Mouse (Mus musculus): ENCODE measurements at regions not wholly inside any gene's neighbourhood (a gene's known extent, or its start where the extent isn't known, plus 50 kb on each side); places are given as distances from the start of the nearest gene placed in this dataset.

DNA sequence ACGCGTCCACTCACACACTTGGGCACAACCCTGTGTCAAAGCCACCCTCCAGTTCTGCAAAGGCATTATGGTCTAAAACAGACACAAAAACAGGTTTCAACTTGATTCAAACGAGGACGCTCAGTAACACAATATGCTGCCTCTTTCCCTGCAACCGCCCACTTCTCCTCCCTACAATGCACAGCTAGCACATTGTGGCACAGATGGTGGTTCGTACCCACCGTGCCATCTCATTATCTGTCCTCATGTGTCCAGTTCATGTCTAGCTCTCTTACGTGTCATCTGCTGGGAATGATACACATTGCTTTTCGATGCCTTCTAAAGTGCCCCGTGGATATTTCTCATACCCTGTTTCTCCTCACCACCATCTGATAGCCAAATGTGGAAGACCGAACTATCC is 154.4 kb upstream of the Lnx1 start:
- H3K27me3 ChIP-seq, result no peaks in the 10 kb centered on the region
- H3K27ac ChIP-seq, result no peak overlapping the region
- no peaks in the 10 kb centered on the region for H3K4me1 ChIP-seq
- H3K36me3 ChIP-seq (ENCODE audit: poor library complexity, severe bottlenecking), result no peaks in the 10 kb centered on the region
- H3K4me2 ChIP-seq, result no peak overlapping the region
- H3K9ac ChIP-seq, result no peak overlapping the region
- ATAC-seq, result no peak
- H3K9me3 ChIP-seq (replicated peaks), result no peaks in the 10 kb centered on the region
- WGBS, result 82% methylated on average over 11 of the region's 11 CpGs
- no peak overlapping the region for H3K4me3 ChIP-seq

GRCm38 (mm10) chr5:74847824-74848223 is 145.1 kb upstream of the Lnx1 start:
- Histone ChIP-seq H3K36me3 (ENCODE audit: poor library complexity, severe bottlenecking) (no peaks in the 10 kb centered on the region), H3K4me3 (no peak overlapping the region), H3K4me1 (no peaks in the 10 kb centered on the region), H3K27me3 (no peaks in the 10 kb centered on the region), H3K9ac (no peak overlapping the region), H3K27ac (no peak overlapping the region), H3K4me2 (no peak overlapping the region), H3K9me3 (replicated peaks) (no peaks in the 10 kb centered on the region)
- no peak for ATAC-seq
- WGBS, result 88% methylated on average over 6 of the region's 6 CpGs

DNA sequence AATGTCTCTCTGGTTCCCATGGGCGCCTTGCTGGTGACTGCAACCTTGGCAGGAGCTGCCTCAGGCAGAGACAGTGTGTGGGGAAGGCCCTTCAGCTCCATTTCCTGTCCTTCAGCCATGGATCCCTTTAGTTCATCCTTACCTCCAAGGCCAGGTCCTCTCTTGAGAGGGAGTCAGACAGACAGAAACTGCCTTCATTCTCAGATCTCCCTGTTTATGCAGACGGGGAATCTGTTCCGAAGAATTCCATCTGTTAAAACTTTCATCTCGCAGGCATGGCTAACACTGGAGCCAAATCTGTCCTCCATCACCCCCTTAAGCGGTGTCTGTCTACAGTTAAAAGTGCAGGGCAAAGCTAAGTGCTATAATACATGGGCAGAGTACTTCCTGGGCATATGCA is 144.0 kb upstream of the Lnx1 start:
- no peak overlapping the region for H3K4me2 ChIP-seq
- no peak overlapping the region for H3K27ac ChIP-seq
- no peaks in the 10 kb centered on the region for H3K36me3 ChIP-seq (ENCODE audit: poor library complexity, severe bottlenecking)
- no peak for ATAC-seq
- H3K4me1 ChIP-seq, result no peaks in the 10 kb centered on the region
- 87% methylated on average over 5 of the region's 5 CpGs for WGBS
- no peak overlapping the region for H3K9ac ChIP-seq
- H3K9me3 ChIP-seq (replicated peaks), result no peaks in the 10 kb centered on the region
- H3K27me3 ChIP-seq, result no peaks in the 10 kb centered on the region
- no peak overlapping the region for H3K4me3 ChIP-seq

DNA sequence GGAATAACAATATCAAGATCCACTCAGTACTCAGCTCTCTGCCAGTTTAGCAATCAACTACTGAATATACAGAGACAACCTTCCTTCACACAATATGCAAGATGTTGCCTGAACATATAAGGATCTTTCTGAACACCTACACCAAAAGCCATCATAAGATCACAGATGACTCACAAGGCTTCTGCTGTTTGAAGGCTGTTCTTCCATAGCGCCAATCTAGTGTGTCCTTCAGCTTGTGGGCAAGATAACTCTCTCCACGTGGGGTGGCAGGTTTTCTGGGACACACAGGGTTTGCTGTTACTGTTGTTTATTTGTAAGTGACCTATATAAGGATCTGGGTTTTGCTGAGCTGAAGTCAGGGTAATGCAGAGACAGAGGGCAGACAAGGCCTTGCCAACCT is 131.7 kb upstream of the Lnx1 start:
- ATAC-seq, result no peak
- H3K9ac ChIP-seq, result no peak overlapping the region
- no peaks in the 10 kb centered on the region for H3K36me3 ChIP-seq (ENCODE audit: poor library complexity, severe bottlenecking)
- no peak overlapping the region for H3K27ac ChIP-seq
- no peaks in the 10 kb centered on the region for H3K4me1 ChIP-seq
- no peaks in the 10 kb centered on the region for H3K27me3 ChIP-seq
- no peak overlapping the region for H3K4me3 ChIP-seq
- H3K9me3 ChIP-seq (replicated peaks), result no peaks in the 10 kb centered on the region
- 86% methylated on average over 2 of the region's 2 CpGs for WGBS
- H3K4me2 ChIP-seq, result no peak overlapping the region

GRCm38 (mm10) chr5:74833887-74834286 is 131.2 kb upstream of the Lnx1 start:
- WGBS, result 89% methylated on average over 4 of the region's 4 CpGs
- H3K4me2 ChIP-seq, result no peak overlapping the region
- H3K36me3 ChIP-seq (ENCODE audit: poor library complexity, severe bottlenecking), result no peaks in the 10 kb centered on the region
- no peaks in the 10 kb centered on the region for H3K9me3 ChIP-seq (replicated peaks)
- no peak overlapping the region for H3K27ac ChIP-seq
- no peaks in the 10 kb centered on the region for H3K4me1 ChIP-seq
- no peak for ATAC-seq
- H3K27me3 ChIP-seq, result no peaks in the 10 kb centered on the region
- H3K4me3 ChIP-seq, result no peak overlapping the region
- H3K9ac ChIP-seq, result no peak overlapping the region

DNA sequence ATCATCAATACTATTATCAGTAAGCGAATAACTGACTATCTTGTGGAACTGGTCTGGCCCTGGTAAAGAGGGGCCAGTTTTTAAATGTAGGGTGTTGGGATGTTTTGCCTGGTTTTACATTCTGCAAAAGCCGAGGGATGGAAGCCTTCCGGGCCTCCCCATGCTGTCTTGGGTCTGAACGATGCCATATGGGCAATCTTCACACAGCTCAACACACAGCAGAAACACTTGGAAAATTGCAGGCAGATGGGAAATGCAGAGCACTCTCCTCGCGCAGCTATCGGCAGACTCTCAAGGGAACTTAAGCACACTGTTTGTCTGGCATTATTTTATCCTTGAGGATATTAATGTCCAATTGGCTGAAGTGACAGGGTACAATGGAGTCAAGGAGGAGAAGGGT is 129.3 kb upstream of the Lnx1 start:
- no peaks in the 10 kb centered on the region for H3K27me3 ChIP-seq
- 92% methylated on average over 7 of the region's 7 CpGs for WGBS
- no peaks in the 10 kb centered on the region for H3K36me3 ChIP-seq (ENCODE audit: poor library complexity, severe bottlenecking)
- H3K27ac ChIP-seq, result no peak overlapping the region
- no peak overlapping the region for H3K4me2 ChIP-seq
- H3K9me3 ChIP-seq (replicated peaks), result no peaks in the 10 kb centered on the region
- no peak overlapping the region for H3K4me3 ChIP-seq
- ATAC-seq, result peak; percentile 58; the same call in 1 of the 2 replicates
- no peak overlapping the region for H3K9ac ChIP-seq
- H3K4me1 ChIP-seq, result no peaks in the 10 kb centered on the region

DNA sequence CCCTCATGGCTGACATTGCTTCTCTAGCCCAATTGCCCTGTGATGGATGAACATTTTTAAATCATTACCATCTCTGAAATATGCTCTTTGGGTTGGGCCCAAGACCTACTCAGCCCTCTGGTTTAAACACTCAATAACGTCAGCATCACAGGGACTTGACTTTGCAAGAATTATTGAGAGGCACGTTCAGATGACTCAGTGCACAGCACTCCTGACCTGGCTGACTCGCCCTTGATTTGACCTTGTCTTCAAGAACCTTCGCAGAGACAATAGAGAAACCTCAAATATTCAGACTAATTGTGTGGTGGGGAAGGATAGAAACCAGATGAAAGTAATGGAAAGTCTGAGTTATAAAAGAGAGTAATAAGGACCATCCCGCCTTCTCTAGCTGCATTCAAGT is 127.9 kb upstream of the Lnx1 start:
- no peaks in the 10 kb centered on the region for H3K4me1 ChIP-seq
- H3K27ac ChIP-seq, result no peak overlapping the region
- H3K4me3 ChIP-seq, result no peak overlapping the region
- no peak overlapping the region for H3K9ac ChIP-seq
- WGBS, result 78% methylated on average over 5 of the region's 5 CpGs
- no peaks in the 10 kb centered on the region for H3K27me3 ChIP-seq
- no peaks in the 10 kb centered on the region for H3K36me3 ChIP-seq (ENCODE audit: poor library complexity, severe bottlenecking)
- no peak overlapping the region for H3K4me2 ChIP-seq
- ATAC-seq, result no peak
- no peaks in the 10 kb centered on the region for H3K9me3 ChIP-seq (replicated peaks)

DNA sequence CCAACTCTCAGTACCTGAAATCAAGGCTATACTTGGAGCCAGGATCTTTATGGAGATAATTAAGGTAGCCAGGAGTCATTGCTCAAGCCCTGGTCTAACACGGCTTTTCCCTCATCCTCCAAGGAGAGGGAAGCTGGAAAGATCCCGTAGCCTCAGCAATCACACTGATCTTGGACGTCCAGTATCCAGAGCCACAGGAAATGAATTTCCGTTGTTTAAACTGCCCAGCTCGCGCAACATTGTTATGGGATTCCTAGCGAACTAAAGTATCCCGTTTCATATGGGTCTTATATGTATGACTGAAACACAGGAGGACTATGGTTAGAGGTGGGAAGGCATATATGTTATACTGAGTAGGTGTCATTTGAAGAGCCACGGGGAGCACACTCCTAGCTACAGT is 126.3 kb upstream of the Lnx1 start:
- Histone ChIP-seq H3K9me3 (replicated peaks) (no peaks in the 10 kb centered on the region), H3K27ac (no peak overlapping the region), H3K36me3 (ENCODE audit: poor library complexity, severe bottlenecking) (no peaks in the 10 kb centered on the region), H3K4me3 (no peak overlapping the region), H3K4me2 (no peak overlapping the region), H3K9ac (no peak overlapping the region), H3K4me1 (no peaks in the 10 kb centered on the region), H3K27me3 (no peaks in the 10 kb centered on the region)
- ATAC-seq, result no peak
- WGBS, result 93% methylated on average over 9 of the region's 9 CpGs

GRCm38 (mm10) chr5:74827944-74828343 is 125.2 kb upstream of the Lnx1 start:
- WGBS, result 55% methylated on average over 4 of the region's 4 CpGs
- H3K9me3 ChIP-seq (replicated peaks), result no peaks in the 10 kb centered on the region
- H3K4me2 ChIP-seq, result no peak overlapping the region
- no peak overlapping the region for H3K27ac ChIP-seq
- no peaks in the 10 kb centered on the region for H3K27me3 ChIP-seq
- H3K4me1 ChIP-seq, result no peaks in the 10 kb centered on the region
- no peaks in the 10 kb centered on the region for H3K36me3 ChIP-seq (ENCODE audit: poor library complexity, severe bottlenecking)
- no peak for ATAC-seq
- no peak overlapping the region for H3K4me3 ChIP-seq
- H3K9ac ChIP-seq, result no peak overlapping the region

- WGBS, result 75% methylated on average over 5 of the region's 5 CpGs
- H3K4me1 ChIP-seq, result no peaks in the 10 kb centered on the region
- H3K9ac ChIP-seq, result no peak overlapping the region
- ATAC-seq, result no peak
- H3K27me3 ChIP-seq, result no peaks in the 10 kb centered on the region
- H3K4me3 ChIP-seq, result no peak overlapping the region
- H3K27ac ChIP-seq, result no peak overlapping the region
- no peaks in the 10 kb centered on the region for H3K9me3 ChIP-seq (replicated peaks)
- no peak overlapping the region for H3K4me2 ChIP-seq
- H3K36me3 ChIP-seq (ENCODE audit: poor library complexity, severe bottlenecking), result no peaks in the 10 kb centered on the region
Observed at GRCm38 (mm10) chr5:74825517-74826254, 123.0 kb upstream of the Lnx1 start.

DNA sequence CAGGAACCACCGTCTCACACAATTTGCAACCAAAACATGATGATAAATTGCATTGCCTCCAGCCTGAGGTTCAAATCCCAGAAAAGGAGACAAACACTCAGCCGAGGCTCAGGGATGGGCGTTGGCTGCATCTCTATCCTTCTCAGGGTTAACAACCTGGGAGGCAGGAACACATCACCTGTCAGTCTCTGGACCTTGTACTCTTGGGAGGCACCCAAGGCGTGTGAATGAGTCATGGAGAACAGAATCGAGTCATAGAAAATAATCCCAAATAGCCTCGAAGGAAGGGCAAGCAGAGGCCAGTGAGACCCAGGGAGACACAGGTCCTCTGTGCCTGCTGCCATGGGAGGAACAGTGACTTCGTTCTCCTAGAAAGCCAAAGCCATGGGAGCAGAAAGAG is 121.0 kb upstream of the Lnx1 start:
- no peak for ATAC-seq
- WGBS, result 86% methylated on average over 7 of the region's 7 CpGs
- no peaks in the 10 kb centered on the region for H3K27me3 ChIP-seq
- no peaks in the 10 kb centered on the region for H3K4me1 ChIP-seq
- no peaks in the 10 kb centered on the region for H3K9me3 ChIP-seq (replicated peaks)
- no peak overlapping the region for H3K4me3 ChIP-seq
- no peaks in the 10 kb centered on the region for H3K36me3 ChIP-seq (ENCODE audit: poor library complexity, severe bottlenecking)
- H3K4me2 ChIP-seq, result no peak overlapping the region
- H3K9ac ChIP-seq, result no peak overlapping the region
- H3K27ac ChIP-seq, result no peak overlapping the region

GRCm38 (mm10) chr5:74821969-74822368 is 119.3 kb upstream of the Lnx1 start:
- Histone ChIP-seq H3K36me3 (ENCODE audit: poor library complexity, severe bottlenecking) (no peaks in the 10 kb centered on the region), H3K4me1 (no peaks in the 10 kb centered on the region), H3K9ac (no peak overlapping the region), H3K27me3 (no peaks in the 10 kb centered on the region), H3K9me3 (replicated peaks) (no peaks in the 10 kb centered on the region), H3K27ac (no peak overlapping the region), H3K4me2 (no peak overlapping the region), H3K4me3 (no peak overlapping the region)
- WGBS, result 81% methylated on average over 4 of the region's 4 CpGs
- ATAC-seq, result no peak

DNA sequence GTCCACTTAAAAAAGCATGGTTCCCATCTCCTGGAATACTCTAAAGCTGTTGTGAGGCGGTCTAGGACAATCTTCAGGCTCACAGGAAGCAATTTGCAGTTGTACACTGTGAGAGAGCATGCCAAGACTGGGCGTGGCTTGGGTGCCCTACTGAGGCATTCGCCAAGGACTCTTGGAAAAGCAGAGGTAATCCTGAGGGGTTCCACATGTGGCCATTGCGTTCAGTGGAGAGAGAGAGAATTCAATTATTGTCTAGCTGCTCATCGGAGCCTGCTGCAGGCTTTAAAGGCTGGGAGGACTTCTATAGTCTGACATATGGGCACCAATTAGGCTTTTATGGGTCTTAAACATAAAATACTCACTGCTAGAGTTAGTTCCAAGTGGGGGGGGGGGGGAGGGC is 113.8 kb upstream of the Lnx1 start:
- H3K27me3 ChIP-seq, result no peaks in the 10 kb centered on the region
- no peak overlapping the region for H3K9ac ChIP-seq
- H3K9me3 ChIP-seq (replicated peaks), result no peaks in the 10 kb centered on the region
- no peaks in the 10 kb centered on the region for H3K36me3 ChIP-seq (ENCODE audit: poor library complexity, severe bottlenecking)
- 46% methylated on average over 5 of the region's 5 CpGs for WGBS
- H3K4me1 ChIP-seq, result 0 out of 2 replicates have a peak, but pooled peaks cover 6% of the 10 kb centered on the region
- H3K4me2 ChIP-seq, result no peak overlapping the region
- H3K27ac ChIP-seq, result no peak overlapping the region
- ATAC-seq, result no peak
- H3K4me3 ChIP-seq, result no peak overlapping the region
